Mouse (Mus musculus): ENCODE measurements around the gene Wdr26.

GRCm38 (mm10) chr1:181227804-181228203 lies 16.0 kb upstream of the Wdr26 start:
- TF ChIP-seq POLR2A (IDR thresholded peaks at IDR 0.05; ENCODE audit: low read depth, low read length), result no peak
- TF ChIP-seq CTCF (IDR thresholded peaks at IDR 0.05; ENCODE audit: extremely low read depth, insufficient read length, insufficient replicate concordance, low read depth, low read length), result no peak
